ENCODE assay signal across 10 mouse cellular contexts in the genomic region with DNA sequence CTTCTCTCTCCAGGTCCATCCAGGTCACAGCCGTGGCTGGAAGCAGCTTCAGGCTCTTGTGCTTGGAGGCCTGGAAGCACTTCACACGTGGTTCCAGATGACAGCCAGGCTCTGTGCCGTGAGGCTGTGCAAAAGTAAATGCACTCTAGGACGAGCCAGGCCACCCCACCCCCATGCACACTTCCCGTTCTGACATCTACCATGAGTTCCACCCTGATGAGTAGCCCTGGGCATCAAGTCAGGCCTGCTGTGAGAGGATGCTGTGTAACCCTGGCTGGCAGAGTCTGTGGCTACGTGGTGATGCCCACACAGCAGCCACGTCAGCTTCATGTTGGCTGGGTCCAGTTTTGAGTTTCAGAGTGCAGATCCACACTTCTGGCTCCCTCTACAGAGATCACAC.
A peak's percentile ranks its signal among the peaks of the same experiment; 100 is the strongest.
DNase-seq lines count a peak whose midpoint lies in the region; ATAC-seq and TF ChIP-seq lines count a peak whose summit lies in the region.
"Had no signal": no experiment of that assay in that cellular context is flagged by ENCODE, and none has a peak within 500 bp of the region (broad histone marks: within the 10 kb centered on the region; RNA-seq: fewer than 3 reads in every experiment).

No protein-coding gene starts in this region.

- H3K27me3 ChIP-seq in limb, embryonic 14.5 days (ENCODE audit: control insufficient read depth, insufficient read depth, low read length), result no peaks in the 10 kb centered on the region
- H3K27me3 ChIP-seq: limb, embryonic 12.5 days had no signal

- H3K27ac ChIP-seq in limb, embryonic 14.5 days (replicated peaks; ENCODE audit: low read depth, low read length), result 0 out of 2 replicates have a peak overlapping the region, but pooled peaks have one; percentile 19
- H3K27ac ChIP-seq: limb, embryonic 12.5 days; neural tube, embryonic 12.5 days had no signal

- intact Hi-C loops in left cerebral cortex, postnatal 14 days (cut with DNase I), result no loop called here

- H3K4me1 ChIP-seq in limb, embryonic 14.5 days (ENCODE audit: control insufficient read depth, insufficient read depth, low read length), result peaks cover 20% of the 10 kb centered on the region

- ATAC-seq in limb, embryonic 14.5 days (ENCODE audit: low FRiP score, low read depth), result no peak

- WGBS in limb, embryonic 14.5 days, result 34% methylated on average over 7 of the region's 7 CpGs

- H3K36me3 ChIP-seq in limb, embryonic 14.5 days (ENCODE audit: control insufficient read depth, insufficient read depth, low read length), result no peaks in the 10 kb centered on the region
- H3K36me3 ChIP-seq: limb, embryonic 12.5 days; neural tube, embryonic 12.5 days had no signal

- no peak overlapping the region for H3K4me2 ChIP-seq in limb, embryonic 14.5 days (replicated peaks; ENCODE audit: low read depth, low read length, severe bottlenecking)
- H3K4me2 ChIP-seq: limb, embryonic 12.5 days; neural tube, embryonic 12.5 days had no signal

- no peak overlapping the region for H3K9ac ChIP-seq in limb, embryonic 14.5 days (ENCODE audit: low read depth, low read length, severe bottlenecking)
- H3K9ac ChIP-seq: limb, embryonic 12.5 days; neural tube, embryonic 12.5 days had no signal

- no peaks in the 10 kb centered on the region for H3K9me3 ChIP-seq in limb, embryonic 14.5 days (ENCODE audit: control insufficient read depth, low read length)
- H3K9me3 ChIP-seq: limb, embryonic 12.5 days; neural tube, embryonic 12.5 days had no signal

- no peak overlapping the region for H3K4me3 ChIP-seq in limb, embryonic 14.5 days (replicated peaks; ENCODE audit: low read length)
- H3K4me3 ChIP-seq: limb, embryonic 12.5 days; neural tube, embryonic 12.5 days had no signal

- DNase-seq in left cerebral cortex, adult 18-20 months (ENCODE audit: low spot score in 2 of 2), result peak; percentile 48 to 52
- DNase-seq in left cerebral cortex, postnatal 14 days (ENCODE audit: low spot score in 2 of 2), result no peak
- DNase-seq in Muller cell, postnatal 12 days (ENCODE audit: inconsistent ontology term), result peak; percentile 87
- DNase-seq in heart, adult 11 months, result peak; percentile 98
- DNase-seq in limb, embryonic 14.5 days (ENCODE audit: low spot score), result no peak
- DNase-seq in kidney, adult 11 months, result no peak
- no peak for DNase-seq in layer of hippocampus, postnatal 25 days (ENCODE audit: extremely low spot score in 1 of 2, low spot score in 1 of 2)
- DNase-seq in thymus, postnatal 14 days, result no peak

- no peak for TF ChIP-seq POLR2A in limb, embryonic 14.5 days (IDR thresholded peaks at IDR 0.05; ENCODE audit: borderline replicate concordance, extremely low read depth, insufficient read depth, insufficient read length)

Comparison
In these comparisons a context has a peak if more than half of its experiments do, and no peak if none do; other contexts are left out.
1. DNase-seq: peak in left cerebral cortex, adult 18-20 months (2 of 2), Muller cell, postnatal 12 days (single experiment) and heart, adult 11 months (single experiment); none in left cerebral cortex, postnatal 14 days (0 of 2), limb, embryonic 14.5 days (single experiment), kidney, adult 11 months (single experiment), layer of hippocampus, postnatal 25 days (0 of 2) and thymus, postnatal 14 days (single experiment).